Mouse (Mus musculus) heart, embryonic 12.5 days (tissue): Measurements from ENCODE around the gene Pik3r2. TPM values are rescaled to one million over a fixed set of nuclear protein-coding genes. Genes with fewer than 3 reads are reported as not detected.

Experiments
- microRNA-seq: library from miRNA; unstranded; fragments of <30 nt; microRNA quantifications from one replicate; pipeline ENCODE4, GENCODE M21; 2017
- polyA plus RNA-seq: library from polyadenylated mRNA; unstranded; fragments of >200 nt; fragmentation: Nextera tagmentation; extraction: Ambion mirVana; gene quantifications from 2 replicates; pipeline ENCODE4 v1.2.1, GENCODE M21; 2016

Gene Pik3r2
- polyA plus RNA-seq, 1 experiment from 2014 or later = 35.2 TPM

Small RNA genes lying within 50 kb of the gene (microRNA-seq; reads per million reads assigned to microRNA genes)
- gene Mir7240 = 0.71 reads per million

Other genes with a start within 250 kb of the Pik3r2 start
- gene Fkbp8, start 249.0 kb downstream of the Pik3r2 start, polyA plus RNA-seq = 227 and 231 TPM in 2 replicates
- gene Kxd1, start 248.8 kb downstream of the Pik3r2 start, polyA plus RNA-seq = 64.2 and 65.7 TPM in 2 replicates
- 13.5 and 14.7 TPM in 2 replicates for gene Ell, start 237.3 kb downstream of the Pik3r2 start, polyA plus RNA-seq
- 138 and 142 TPM in 2 replicates for gene Isyna1, start 182.3 kb downstream of the Pik3r2 start, polyA plus RNA-seq
- 76.0 and 78.6 TPM in 2 replicates for gene Ssbp4, start 167.8 kb downstream of the Pik3r2 start, polyA plus RNA-seq
- 0.65 and 0.71 TPM in 2 replicates for gene Lrrc25, start 160.6 kb downstream of the Pik3r2 start, polyA plus RNA-seq
- 1.0 and 1.1 TPM in 2 replicates for gene Gdf15, start 144.3 kb downstream of the Pik3r2 start, polyA plus RNA-seq
- 32.1 and 35.6 TPM in 2 replicates for gene Pgpep1, start 116.3 kb downstream of the Pik3r2 start, polyA plus RNA-seq
- 289 and 301 TPM in 2 replicates for gene Lsm4, start 103.5 kb downstream of the Pik3r2 start, polyA plus RNA-seq
- gene Jund, start 77.8 kb downstream of the Pik3r2 start, polyA plus RNA-seq = 183 and 206 TPM in 2 replicates
- gene Iqcn, start 73.3 kb downstream of the Pik3r2 start, polyA plus RNA-seq = 0.04 and 0.06 TPM in 2 replicates
- gene Gm3336, start 58.2 kb downstream of the Pik3r2 start, polyA plus RNA-seq = not detected in 2 replicates
- 0.05 and 0.09 TPM in 2 replicates for gene Pde4c, start 53.0 kb downstream of the Pik3r2 start, polyA plus RNA-seq
- gene Rab3a, start 22.0 kb downstream of the Pik3r2 start, polyA plus RNA-seq = 19.1 and 19.2 TPM in 2 replicates
- 37.2 and 37.9 TPM in 2 replicates for gene Mpv17l2, start 15.8 kb downstream of the Pik3r2 start, polyA plus RNA-seq
- 7.2 and 8.1 TPM in 2 replicates for gene Mast3, start 28.3 kb upstream of the Pik3r2 start, polyA plus RNA-seq
- gene Il12rb1, start 31.7 kb upstream of the Pik3r2 start, polyA plus RNA-seq = not detected in 2 replicates
- 2.5 and 2.7 TPM in 2 replicates for gene Arrdc2, start 63.0 kb upstream of the Pik3r2 start, polyA plus RNA-seq
- gene Kcnn1, start 86.5 kb upstream of the Pik3r2 start, polyA plus RNA-seq = 1.7 and 1.8 TPM in 2 replicates
- 81.8 and 87.0 TPM in 2 replicates for gene Ccdc124, start 97.2 kb upstream of the Pik3r2 start, polyA plus RNA-seq
- 0.11 TPM in 1 of 2 replicates, not detected in the other for gene Slc5a5, start 116.0 kb upstream of the Pik3r2 start, polyA plus RNA-seq
- gene Rpl18a, start 120.7 kb upstream of the Pik3r2 start, polyA plus RNA-seq = 2,379 and 2,528 TPM in 2 replicates
- gene Map1s, start 129.2 kb upstream of the Pik3r2 start, polyA plus RNA-seq = 37.7 and 41.3 TPM in 2 replicates